Mouse (Mus musculus) adrenal gland, postnatal 10 days (tissue): ENCODE results near the gene Larp1. TPM values are rescaled to one million over a fixed set of nuclear protein-coding genes. Genes with fewer than 3 reads are reported as not detected.

Source experiments
- DNase-seq: peaks from one replicate; pipeline ENCODE4 v3.0.0; 2021; ENCODE audit warnings: mixed read lengths
- total RNA-seq, 2 experiments: library from RNA; stranded (reverse); gene quantifications; 2 replicates each; pipeline ENCODE4 v1.2.3; 2021

Larp1 gene
- total RNA-seq, 2 experiments from 2014 or later, result 78.6 to 85.0 TPM

- peak; percentile 30 for DNase-seq
Observed at GRCm38 (mm10) chr11:57998872-57999271, 10.0 kb upstream of the Larp1 start.

- no peak for DNase-seq
Observed at GRCm38 (mm10) chr11:58003126-58003525, 5.7 kb upstream of the Larp1 start.

- peak; percentile 60 for DNase-seq
Observed at GRCm38 (mm10) chr11:58003734-58004133, 5.1 kb upstream of the Larp1 start.

- no peak for DNase-seq
Observed at GRCm38 (mm10) chr11:58005110-58005509, 3.8 kb upstream of the Larp1 start.

- DNase-seq, result no peak
Observed at GRCm38 (mm10) chr11:58008013-58008412, 851 bp upstream of the Larp1 start.

DNA sequence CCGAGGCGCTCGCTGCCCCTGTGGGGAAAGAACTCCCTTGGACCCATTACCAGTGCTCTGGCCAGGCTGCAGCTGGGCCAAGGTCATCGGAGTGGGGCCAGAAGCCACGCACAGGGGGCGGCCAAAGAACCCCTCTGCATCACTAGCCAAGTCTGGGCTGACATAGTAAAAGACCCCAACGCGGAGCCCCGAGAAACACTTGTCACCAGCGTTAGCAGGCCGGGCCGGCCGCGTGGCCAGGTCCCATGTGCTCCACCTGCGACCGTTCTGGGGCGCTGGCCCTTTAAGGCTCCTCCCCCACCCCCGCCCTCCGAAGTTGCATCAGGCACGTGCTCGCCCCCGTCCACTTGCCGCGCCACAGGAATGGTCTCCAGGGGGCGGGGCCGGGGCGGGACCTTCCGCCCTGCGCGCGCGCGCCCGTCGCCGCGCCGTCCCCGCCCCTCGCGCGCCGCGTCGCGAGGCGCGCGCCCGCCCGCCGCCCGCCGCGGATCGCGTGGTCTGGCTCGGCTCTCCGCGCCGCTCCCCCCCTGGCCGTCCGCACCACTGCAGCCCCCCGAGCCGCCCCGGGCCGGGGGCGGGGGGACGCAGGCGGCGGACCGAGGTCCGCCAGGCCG, 320 bp upstream of the Larp1 start:
- peak; percentile 91 for DNase-seq

GRCm38 (mm10) chr11:58009516-58010141, 765 bp downstream of the Larp1 start:
- DNase-seq, result peak; percentile 85

GRCm38 (mm10) chr11:58010226-58010781, 1.4 kb downstream of the Larp1 start:
- DNase-seq, result peak; percentile 51

DNA sequence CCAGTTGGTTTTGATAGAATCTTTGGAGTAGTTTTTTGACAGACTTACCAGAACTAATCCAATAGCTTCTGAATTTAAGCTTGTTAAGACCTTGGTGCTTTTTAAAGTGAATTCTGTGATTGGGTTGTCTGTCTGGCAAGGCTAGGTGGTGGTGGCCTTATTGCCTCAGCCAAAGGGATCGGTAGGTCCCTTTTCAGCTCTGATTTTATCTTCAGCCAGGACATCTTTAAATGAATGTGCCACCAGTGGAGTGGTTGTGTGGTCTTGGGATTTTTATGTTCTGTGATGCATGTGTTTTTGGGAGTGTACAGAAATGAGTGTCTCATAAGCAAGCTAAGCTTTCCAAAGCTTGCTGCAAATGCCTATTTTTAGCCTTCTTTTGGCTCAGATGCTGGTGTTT, 2.1 kb downstream of the Larp1 start:
- DNase-seq, result no peak

GRCm38 (mm10) chr11:58011813-58012212, 2.9 kb downstream of the Larp1 start:
- DNase-seq, result no peak

- no peak for DNase-seq
Observed at GRCm38 (mm10) chr11:58012674-58013073, 3.8 kb downstream of the Larp1 start.

DNA sequence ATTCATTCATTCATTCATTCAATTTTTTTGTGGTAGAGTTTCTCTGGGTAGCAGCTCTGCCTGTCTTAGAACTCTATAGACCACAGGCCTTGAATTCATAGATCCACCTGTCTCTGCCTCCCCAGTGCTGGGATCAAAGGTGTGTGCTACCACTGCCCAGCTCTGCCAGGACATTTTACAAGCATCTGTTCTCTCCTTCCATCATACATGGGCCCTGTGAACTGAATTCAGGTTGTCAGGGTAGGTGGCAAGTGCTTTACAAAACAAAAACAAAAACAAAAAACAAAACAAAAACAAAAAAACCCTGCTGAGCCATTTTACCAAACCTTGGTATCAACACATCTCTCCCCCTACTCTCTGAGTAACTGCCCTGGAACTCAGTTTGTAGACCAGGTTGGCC, 4.2 kb downstream of the Larp1 start:
- DNase-seq, result no peak

DNA sequence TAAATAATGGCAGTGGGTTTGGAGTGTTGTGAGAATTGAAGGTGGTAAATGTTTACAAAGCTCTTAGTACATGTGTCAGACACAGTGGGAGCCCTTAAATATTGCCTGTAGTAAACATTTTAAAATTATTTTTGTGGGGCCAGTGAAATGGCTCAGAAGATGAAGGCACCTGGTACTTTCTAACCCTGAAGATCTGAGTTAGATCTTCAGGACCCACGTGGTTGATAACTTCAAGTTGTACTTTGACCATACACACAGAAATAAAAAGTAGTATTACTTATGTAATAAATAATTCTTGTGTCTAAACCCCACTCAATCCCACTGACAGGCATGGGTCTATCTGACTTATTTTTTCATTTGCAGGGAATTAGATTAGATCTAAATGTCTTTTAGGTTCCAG, 5.7 kb downstream of the Larp1 start:
- no peak for DNase-seq

DNA sequence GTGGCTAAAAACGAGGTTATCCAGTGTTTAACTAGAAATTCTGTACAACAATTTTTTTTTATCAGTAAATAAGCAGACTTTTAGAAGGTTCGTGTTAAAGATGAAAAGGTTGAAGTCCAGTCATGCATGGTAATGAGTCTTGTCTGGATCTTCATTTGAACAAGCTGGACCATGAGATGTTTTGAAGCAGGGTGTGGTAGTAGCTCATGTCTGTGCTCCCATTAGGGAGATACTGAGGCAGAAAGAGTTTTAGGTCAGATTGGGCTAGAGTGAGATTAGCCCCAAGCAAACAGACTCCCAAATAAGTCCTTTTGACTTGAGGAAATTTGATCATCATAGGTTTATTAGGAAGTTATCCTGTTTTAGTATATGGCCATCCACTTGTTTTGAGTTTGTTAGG, 6.5 kb downstream of the Larp1 start:
- DNase-seq, result no peak

DNA sequence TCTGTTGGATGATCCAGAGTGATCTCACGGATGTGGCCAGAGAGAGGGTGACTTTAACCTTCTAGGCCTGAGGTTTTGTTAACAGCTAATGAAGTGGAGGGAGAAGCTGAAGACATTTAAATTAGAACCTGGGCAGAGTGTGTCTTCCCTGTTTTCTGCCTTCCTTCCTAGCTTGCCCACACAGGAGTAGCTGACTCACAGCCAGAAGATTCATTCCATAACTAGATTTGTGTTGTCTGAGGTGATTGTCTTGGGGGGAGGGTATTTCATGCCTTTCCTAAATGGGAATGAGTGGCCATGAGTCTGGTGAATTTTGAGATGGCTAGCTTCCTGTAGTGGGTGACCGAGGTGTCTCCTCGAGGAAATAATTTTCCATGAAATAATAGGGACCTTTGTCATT, 7.5 kb downstream of the Larp1 start:
- no peak for DNase-seq

GRCm38 (mm10) chr11:58017422-58017821, 8.6 kb downstream of the Larp1 start:
- DNase-seq, result no peak

DNA sequence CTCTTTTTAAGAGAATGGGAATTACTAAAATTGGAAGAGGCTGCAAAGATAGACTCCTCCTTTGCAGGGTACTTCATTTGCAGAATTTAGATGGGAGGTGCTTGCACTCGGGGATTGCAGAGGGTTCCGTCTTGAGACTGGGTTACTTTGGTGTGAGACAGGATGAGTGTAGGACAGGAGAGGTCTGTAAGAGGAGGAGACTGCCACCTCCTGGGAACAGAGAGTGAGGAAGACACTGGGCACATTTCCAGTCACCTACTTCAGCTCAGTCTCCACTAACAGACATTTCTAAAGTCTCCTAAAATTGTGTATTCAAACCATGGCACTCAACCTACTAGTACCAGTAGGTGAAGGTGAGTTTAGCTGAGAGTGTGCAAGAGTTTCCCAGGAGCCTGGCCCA, 9.4 kb downstream of the Larp1 start:
- peak; percentile 40 for DNase-seq

- no peak for DNase-seq
Observed at GRCm38 (mm10) chr11:58018701-58019100, 9.8 kb downstream of the Larp1 start.

DNA sequence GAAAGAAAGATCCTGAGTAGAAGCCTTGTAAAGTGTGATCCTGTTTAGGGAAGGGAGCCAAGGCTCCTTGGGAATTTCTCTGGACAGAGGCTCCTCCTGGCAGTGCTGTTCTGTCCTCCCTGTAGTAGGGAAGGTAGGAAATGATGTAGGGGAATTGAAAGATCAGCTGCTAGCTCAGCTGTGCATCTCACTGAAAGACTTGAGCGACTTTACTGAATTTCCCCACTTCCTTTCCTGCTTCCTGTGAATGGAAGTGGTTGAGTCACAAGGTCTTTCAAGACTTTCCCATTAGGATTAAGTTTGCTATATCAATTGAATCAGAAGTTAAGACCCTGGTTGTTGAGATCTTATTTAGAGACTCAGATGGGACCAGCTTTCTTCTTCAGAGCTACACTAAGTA, 12.2 kb downstream of the Larp1 start:
- no peak for DNase-seq

DNA sequence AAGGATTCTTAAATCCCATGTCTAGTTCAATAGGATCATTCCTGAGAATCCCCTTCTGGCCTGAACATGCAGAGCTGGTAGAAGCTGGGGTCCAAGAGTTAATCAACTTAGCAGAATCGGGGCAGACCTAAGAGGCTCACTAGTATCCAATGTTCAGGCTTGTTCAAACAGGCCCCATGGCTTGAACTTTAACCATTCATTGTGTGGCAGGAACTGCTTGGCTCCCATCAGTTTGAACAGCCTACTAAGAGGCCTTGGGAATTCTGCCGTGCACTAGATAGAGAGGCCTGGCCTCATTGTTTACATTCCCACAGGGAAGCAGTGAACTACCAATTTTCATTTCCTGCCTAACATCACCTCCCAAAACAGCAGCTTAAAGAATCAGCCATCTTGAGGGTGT, 12.8 kb downstream of the Larp1 start:
- no peak for DNase-seq

GRCm38 (mm10) chr11:58024271-58024670, 15.4 kb downstream of the Larp1 start:
- no peak for DNase-seq

- DNase-seq, result no peak
Observed at GRCm38 (mm10) chr11:58024671-58025070, 15.8 kb downstream of the Larp1 start.

- DNase-seq, result no peak
Observed at GRCm38 (mm10) chr11:58025881-58026280, 17.0 kb downstream of the Larp1 start.

DNA sequence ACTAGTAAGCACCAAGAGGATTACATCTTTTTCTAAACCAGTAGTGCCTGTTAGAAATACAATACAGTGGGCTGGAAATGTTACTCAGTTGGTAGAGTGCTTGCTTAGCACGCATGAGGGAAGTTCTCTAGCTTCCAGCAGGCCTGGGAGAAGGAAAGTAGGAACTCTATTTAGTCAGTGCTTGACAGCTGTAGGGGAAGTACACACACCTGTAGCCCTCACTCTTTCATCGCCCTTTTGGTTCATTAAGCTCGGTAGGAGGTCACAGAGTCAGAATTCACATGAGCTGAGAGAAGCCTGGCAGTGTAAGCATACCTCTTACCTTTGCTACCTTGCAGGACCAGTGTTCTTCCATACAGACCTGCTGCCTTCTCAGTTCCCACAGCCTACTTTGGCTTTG, 17.5 kb downstream of the Larp1 start:
- DNase-seq, result no peak
